Mouse (Mus musculus) lung, postnatal 36 days (tissue): ENCODE data around the gene Kif5a.
"Not testable (repeated sequence)": the region's sequence is repeated elsewhere in the genome, so short reads cannot be mapped to it uniquely, and the experiment has no call there.

Source experiments
- DNase-seq: peaks from one replicate; pipeline ENCODE4 v3.0.0; 2022; ENCODE audit warnings: mixed read lengths

Kif5a gene

DNA sequence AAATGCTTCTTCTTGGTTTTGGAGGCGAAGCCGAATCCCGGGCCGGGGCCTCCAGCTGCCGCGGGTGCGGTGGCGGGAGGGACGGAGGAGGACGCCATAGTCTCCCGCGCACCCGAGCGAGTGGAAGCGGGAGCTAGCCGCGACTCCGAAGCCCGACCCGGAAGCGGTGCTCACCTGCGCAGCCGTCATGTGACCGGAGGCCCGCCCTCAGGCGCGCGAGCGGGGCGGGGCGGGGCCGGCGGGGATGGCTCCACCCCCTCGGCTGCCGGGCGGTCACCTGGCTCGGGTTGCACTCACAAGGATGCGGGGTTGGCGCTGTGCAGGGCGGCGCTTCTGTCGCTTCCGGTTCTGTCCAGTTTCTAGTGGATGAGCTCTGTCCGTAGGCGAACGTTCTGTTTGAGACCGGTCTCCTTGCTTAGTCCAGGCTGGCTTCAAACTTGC lies 51.7 kb downstream of the Kif5a start, which contains the start of gene Pip4k2c:
Gene Pip4k2c, minus strand, starts transcription at position 172 of the 441 bp plus-strand sequence.
- peak; percentile 94 for DNase-seq

DNA sequence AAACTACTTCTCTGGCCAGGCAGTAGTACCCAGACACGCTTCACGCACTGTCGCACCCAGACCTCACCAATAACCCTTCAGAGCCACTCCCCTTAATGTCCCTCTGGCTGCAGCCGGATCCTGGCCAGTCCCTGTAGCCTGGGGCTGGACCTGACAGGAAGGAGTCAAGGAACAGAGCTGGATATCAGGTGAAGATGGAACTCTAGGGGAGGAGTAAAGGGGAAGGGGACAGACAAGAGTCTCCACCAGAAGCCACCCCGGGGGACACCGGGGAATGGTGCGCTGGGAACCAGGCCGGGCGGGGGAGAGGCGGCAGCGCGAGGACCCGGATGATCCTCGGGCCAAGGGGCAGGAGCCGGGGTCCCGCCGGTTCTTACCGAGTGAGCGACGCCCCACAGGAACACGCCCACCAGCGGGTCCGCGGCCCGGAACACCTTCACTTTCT lies 52.2 kb downstream of the Kif5a start:
- DNase-seq, result peak; percentile 49

DNA sequence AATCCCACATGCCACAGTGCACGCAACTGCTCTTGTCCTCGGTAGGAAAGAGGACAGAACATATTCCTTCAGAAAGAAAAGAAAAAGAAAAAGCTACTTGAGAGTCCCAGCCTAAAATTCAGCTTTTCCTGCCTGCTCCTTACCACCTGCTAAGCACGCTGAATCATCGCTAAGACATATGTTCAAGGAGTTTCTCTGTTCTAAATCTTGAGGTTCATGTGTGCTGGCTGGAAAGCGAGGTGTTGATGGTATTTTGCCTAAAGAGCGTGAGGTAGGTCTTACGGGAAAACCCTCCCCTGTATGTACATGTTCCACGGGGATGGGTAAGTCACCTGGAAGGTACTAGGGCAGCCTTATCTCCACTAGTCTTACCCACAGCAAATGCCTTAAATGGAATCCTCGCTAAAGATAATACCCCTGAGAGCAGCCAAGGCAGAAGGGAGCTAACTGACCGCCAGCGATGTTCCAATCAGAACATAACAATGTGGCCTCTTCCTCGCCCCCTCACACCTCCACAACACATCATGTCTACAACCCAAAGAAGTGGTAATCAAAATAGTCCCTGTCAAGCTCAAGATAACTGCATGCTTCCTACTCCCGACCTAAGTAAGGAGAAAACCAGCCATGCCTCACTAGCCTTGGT lies 53.1 kb downstream of the Kif5a start:
- no peak for DNase-seq

DNA sequence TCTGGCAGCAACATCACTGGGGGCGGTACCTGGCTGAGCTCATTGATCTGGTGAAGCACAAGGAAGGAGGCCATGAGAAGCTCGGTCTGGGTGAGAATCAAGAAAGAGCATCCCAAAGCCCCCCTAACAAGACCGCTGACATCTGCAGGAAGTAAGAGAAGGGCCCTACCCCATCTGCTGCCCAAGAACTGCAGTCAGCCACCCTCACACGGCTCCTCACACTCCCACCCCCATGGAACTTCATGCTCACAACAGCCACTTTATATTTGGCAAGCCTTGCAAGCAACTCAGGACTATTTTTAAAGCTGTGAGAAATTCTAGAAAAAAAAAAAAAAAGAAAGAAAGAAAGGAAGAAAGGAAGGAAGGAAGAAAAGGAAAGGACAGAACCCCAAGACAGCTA lies 54.2 kb downstream of the Kif5a start:
- DNase-seq, result no peak

DNA sequence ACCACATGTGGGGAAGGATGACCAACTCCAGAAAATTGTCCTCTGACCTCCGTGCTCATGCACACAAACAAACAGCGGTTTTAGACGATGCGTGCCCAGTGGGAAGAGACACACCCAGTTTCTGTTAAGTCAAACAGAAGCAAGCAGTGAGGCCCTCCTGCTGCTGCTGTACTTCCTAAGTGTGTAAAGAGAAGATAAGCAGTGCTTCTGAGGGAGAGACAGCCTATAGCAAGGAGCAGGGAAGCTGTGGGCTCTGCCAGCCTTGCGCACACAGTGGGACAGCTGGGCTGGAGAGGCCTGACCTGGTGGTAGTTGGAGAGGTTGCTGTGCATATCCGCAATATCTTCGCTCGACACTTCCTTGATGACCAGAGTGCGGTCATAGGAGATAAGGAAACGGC lies 57.8 kb downstream of the Kif5a start:
- DNase-seq, result no peak

DNA sequence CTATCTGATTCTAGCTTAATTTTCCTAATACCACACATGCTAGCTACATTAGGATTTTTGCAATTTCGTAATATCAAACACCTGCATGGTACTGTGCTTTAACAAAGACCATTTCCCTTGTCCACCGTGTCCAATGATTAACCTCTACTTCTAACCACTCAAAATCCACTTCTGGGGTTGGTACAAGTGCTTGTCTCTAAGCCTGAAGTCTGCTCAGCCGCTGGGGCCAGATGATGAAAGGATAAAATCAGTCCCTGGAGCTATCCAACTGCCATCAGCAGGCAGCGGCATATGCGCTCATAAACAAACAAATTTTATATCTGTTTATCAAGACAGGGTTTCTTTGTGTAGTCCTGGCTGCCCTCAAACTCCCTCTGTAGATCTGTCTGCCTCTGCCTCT lies 58.6 kb downstream of the Kif5a start:
- DNase-seq, result peak; percentile 67

DNA sequence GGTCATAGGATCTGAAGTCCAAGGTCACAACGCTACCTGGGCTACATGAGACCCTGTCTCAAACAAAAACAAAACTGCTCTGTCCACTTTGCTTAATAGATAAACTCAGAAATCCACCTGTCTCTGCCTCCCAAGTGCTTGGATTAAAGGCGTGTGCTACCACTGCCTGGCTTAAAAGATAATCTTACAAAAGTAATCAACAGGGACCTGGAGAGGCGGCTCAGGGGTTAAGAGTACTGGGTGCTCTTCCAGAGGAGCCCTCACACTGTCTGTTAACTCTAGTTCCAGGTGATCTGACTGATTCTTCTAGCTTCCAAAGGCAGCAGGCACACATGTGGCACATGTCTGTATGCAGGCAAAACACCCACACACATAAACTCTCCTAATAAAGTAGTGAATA lies 60.0 kb downstream of the Kif5a start:
- no peak for DNase-seq

DNA sequence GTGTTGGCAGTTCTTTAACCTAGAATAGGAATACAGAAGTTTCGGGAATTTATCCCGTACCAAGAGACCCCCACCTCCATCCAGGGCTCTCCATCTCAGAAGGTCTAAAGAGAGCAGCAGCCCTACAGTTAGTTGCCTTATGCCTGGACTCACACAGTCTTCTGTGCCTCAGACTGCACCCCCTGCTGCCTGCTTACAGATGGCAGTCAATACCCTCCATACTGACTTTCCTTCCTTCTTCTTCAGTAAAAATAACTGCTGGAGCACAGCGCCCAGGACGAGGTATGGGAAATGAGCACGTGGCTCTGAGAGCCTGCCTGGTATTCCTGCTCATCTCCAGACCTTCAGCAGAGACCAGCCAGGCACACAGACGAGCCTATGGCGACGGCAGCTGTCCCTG lies 62.9 kb downstream of the Kif5a start:
- no peak for DNase-seq

DNA sequence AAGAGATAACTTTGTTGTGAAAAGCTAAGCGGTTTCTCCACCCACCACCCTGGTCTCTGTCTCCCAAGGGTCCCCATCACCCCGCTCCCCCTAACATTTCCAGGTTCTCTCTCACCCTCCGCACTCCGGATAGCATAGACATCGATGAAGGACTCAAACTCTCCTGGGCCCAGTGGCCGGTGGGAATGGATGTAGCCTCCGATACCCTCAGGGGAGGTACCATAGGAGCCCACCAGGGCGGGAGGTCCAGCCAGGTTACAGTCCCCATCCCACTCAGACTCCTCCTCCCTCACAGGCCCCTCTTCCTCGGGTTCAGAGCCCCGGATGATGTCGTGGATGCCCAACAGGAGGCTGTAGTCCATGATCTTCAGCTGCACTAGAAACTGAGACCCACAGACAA lies 63.7 kb downstream of the Kif5a start:
- no peak for DNase-seq

DNA sequence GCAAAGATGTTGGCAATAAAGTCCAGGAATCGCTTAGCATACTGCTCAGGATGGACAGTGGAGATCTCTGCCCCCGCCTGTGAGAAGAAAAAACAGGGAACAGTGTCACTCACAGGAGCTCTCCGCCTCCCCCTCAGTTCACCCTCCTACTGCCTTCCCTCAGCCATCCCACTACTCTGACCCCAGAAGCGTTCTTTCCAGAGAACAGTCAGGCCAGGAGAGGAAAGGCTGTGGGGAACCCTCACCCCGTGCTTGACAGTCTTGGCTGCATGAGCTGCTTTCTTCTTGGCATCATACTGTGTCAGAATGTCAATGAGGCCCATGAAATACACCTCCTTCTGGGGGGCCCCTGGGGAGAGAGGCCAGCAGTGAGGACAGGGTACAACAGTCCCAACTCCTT lies 64.1 kb downstream of the Kif5a start:
- DNase-seq, result no peak

DNA sequence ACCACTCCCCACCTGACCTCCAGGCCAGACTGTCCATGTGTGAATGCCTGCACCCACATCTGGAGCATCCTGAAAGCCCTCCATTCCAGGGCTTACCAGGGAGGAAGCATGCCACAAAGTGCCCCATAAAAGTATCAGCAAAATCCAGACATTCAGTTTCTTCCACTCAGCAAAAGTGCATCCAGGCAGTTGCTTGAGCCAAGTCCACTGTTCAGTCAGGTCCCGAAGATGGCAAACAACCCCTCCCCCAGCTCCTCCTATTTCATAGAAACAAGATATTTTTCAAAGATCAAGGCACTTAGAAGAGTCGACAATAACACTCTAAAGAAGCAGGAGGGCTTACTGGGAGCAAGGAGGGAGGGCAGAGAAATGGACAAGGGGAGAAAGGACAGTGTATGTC lies 64.7 kb downstream of the Kif5a start:
- no peak for DNase-seq

DNA sequence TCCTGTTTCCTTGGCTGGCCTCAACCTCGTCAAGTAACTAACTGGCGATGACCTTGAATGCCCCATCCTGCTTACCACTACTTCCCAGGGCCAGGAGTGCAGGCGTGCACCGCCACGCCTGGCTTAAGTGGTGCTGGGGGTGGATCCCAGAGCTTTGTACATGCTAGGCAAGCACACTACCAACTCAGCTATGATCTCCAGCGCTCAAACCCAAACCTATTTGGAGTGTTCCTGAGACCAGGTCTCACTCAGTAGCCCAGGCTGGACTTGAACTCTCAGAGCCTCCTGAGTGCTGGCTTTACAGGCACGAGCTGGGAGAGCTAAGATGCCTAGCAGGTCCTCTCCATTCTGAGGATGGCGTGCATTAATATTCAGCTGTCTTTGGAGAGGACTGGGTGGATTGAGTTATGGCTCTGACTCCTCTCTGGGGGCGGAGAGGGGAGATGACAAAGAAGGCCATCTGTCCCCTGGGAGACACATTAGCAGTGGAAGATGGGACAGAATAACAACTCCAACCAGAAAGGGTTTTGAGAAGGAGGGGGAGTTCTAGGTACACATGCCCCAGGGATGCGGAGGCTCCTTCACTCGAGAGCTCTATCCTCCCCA lies 65.5 kb downstream of the Kif5a start:
- DNase-seq, result peak; percentile 29

DNA sequence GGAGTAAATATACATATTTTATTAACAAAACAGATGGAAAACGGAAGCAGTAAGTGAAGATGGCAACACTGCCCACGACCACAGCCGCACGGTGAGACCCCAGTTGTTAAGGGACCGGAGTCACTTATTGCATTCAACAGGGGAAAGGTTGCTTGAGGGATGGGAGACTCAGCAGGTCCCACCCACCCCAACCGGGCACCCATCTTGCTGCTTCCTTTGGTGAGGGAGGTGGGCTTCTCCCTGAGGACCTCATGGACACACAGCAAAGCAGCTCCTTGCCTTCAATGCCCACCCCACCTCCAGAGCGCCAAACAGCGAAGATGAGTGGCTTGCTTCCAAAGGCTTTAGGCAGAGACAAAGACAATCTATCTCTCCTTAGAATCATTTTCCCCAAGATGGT lies 66.0 kb downstream of the Kif5a start:
- DNase-seq, result no peak

DNA sequence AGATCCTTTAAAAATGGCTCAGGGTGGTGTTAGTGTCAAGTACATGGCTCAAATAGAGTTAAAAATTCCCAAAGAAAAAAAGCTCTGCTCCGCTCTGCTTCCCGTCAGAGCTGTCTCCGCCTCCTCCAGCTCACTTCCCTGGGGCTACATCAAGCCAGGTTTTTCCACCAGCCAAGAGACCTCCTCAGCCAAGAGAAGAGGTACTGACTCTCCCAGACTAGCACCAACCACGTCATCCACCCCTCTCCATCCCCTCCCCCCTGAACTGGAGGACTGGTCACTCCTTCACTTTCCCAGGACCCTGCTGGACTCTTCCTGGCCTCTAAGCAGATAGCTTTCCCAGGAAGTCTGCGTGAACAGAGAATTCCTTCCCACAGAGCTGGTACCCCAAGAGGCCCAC lies 66.8 kb downstream of the Kif5a start:
- DNase-seq, result peak; percentile 74

DNA sequence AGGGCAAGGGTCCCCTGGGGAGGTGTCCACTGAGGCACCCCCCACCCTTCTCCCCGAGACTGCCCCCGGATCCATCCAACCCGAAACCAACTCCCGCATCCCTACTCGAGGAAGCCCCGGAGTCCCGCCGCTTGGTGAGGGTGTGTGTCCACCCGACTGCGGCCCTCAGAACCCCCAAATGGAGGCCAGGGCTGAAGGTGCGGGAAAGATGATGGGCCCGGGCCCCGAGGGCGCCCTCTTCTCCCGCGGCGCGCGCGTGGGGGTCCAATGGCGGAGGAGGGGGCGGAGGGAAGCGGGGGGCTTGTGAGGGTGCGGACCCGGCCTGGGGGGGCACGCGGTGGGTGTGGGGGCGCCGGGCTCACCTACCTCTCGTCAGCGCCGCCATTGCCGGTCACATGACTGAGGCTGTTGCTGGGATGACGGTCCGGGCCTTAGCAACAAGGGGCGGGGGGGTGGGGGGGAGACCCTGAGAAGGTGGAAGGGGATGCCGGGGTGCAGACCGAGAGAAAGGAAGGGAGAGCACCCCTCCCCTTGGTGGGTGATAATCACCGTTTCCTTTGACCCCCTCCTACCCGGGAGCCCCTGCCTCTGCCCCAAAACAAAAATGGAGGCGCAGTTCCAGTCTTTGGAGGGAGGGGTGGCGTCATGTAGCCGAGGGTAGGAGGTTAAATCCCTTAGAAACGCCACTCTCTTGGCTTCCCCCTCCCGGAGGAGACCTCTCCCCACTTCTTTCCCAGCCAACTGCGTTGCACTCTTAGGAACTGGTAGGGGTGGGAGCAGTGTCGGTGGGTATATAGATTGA lies 67.6 kb downstream of the Kif5a start, which contains the start of gene Dtx3:
Gene Dtx3, minus strand, starts transcription at position 401 of the 802 bp plus-strand sequence.
- DNase-seq, result peak; percentile 38

DNA sequence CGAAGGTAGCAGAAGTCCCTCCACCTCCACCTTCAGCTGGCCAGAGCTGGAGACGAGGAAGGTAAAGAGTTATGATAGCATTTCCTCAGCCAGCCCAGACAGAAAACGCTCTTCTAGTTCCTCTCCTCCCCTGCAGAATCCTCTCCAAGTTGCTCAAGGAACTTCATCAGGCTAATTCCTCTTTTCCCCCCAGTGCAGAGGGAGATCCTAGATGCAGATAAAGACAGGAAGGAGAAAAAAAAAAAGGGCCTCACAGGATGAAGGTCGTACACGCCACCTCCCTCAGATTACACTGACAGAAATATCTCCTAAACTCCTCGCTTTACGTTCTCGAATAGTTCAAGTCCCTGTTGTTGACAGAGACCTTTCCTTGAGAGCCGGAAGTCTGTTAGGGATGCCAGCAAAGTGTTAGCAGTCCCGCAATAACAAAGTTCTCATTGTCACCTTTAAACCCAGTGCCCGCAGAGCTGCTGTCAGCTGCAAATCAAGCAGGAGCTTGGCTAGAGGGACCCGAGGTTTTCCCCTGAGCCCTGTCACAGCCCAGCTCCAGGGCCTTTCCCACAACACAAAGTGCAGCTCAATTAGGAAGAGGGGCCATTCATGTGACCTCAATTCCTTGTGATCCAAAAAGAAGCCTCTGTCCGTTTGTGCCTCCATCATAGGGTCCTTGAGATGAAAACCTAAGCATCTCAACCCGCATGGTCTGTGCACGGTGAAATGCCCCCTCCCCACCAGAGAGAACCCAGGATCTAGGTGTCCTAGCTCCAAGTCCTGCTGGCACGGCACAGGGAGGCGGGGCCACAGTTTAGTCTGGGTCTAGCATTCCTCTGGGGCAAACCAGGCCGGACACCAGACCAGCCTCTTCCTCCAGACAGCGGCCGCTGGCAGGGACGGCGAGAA lies 68.5 kb downstream of the Kif5a start:
- DNase-seq, result peak; percentile 84

DNA sequence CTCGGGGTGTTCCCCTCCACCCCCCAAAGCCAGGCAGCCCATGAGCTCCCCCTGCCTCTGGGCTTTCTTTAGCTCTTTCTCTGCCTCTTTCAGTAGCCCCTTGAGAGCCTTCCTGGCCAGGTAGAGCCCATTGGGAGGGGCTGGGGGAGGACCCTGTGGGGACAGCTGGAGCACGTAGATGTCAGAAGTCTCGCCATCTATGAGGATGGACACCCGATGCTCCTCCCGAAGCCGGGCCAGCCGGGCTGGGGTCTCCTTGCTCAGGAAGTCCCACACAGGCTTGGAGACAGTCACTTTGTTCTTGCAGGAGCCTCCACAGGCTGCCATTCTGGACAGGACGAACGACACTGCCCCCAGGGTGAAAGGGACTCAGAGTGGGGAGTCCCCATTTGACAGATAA lies 70.1 kb downstream of the Kif5a start:
- no peak for DNase-seq

DNA sequence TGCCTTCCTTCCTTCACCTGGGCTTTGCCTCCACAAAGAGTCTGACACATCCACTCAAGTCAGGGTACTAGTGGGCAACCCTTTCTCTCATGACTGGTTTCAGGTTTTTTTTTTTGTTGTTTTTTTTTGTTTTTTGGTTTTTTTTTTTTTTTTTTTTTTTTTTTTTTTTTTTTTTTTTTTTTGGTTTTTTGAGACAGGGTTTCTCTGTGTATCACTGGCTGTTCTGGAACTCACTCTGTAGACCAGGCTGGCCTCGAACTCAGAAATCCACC lies 71.2 kb downstream of the Kif5a start:
- DNase-seq, result not testable (repeated sequence)

DNA sequence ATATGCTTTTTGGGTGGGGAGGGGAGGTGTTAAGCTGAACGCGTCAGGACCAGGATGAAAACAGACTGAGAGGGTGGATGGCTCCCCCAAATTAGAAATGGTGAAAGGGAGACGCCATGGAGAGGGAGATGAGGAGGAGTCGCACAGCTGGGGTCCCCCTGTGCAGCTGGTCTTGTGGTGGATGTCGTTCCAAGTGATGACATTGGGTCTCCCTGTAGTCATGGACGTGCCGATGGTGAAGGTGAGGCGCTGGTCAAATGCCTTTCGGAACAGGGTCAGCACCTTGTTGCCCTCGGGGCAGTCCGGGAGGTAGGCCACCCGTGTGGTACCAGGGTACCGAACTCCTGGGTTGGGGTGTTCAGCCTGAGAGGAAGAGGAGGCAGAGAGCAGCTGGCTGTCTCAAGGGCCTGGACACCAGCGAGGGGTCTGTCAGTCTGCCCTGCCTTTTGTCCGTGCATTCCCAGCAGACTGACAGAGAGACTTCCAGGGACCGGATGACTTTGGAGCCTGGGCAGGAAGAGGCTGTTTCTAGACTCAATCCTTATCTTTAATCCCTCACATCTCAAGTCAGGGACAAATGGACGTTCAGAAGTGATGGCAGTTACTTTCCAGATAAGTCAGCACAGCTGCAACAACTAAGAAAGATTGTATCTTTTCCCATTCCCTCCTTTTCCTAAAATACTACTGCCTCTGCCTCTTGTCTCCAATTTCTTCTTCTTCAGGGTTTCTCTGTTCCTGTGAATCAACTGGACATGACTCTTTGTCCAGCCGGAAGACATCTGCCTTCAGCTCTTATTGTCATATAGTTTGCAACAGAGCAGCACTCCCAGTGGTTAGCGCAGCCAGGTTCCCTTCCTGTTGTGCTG lies 71.7 kb downstream of the Kif5a start:
- DNase-seq, result no peak

DNA sequence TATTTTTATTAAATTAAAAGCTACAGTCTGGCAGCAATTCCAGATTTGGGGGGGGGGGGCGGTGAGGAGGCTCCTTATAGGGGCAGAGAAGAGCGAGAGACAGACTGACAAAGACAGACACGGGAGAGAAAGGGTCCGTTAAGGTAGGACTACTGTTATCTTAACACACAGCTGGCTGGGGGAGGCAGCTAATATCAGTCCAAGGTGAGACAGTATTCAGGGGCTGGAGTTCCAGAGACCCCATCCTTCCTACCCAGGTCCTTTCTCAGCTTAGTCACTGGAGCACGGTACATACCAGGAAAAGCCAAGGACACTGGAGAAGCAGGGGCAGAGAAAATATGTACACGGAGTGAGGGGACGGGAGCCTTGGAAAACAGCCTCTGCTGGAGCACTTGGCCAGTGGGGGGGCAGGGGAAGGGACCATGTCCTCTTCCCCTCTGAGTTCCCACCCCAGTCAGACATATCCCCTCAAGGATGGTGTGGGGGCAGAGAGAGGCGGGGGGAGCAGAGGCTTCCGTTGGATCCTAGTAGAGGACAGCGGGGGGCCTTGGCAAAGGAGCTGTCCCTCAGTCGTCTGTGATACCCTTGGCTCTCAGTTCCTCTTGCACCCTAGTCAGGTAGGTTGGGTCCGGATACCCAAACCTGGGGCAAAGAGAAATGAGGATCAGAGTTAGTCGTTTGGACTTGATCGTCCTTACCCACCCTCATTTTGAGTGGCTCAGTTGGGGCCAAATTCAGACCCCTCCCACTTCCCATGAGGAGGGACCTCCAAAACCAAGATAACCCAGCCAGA lies 72.6 kb downstream of the Kif5a start:
- DNase-seq, result no peak
